Mouse (Mus musculus): ENCODE data around the gene Steap2. TPM values are rescaled to one million over a fixed set of nuclear protein-coding genes. Genes with fewer than 3 reads are reported as not detected.

Steap2 gene
- total RNA-seq (2023) = not detected

GRCm38 (mm10) chr5:5693956-5694653 lies at the start of gene Steap2:
Steap2 (minus strand) TSS chr5:5694578.

GRCm38 (mm10) chr5:5663655-5664370 lies 30.6 kb downstream of the Steap2 start, which contains the start of gene Cfap69:
Cfap69 (minus strand) TSS chr5:5664239.

Other genes starting within 250 kb of the Steap2 start
- gene 1700015F17Rik, start 215.4 kb downstream of the Steap2 start, total RNA-seq (2023) = not detected
- 1 to 10 TPM in 1 of 2 experiments, under 1 TPM in 1; 0.70 to 1.0 TPM for gene Cldn12, start 179.6 kb downstream of the Steap2 start, total RNA-seq (2023)
- gene Gtpbp10, start 135.0 kb downstream of the Steap2 start, total RNA-seq (2023) = 10 to 100 TPM; 13.9 to 14.9 TPM
- gene Gm8773, start 120.8 kb downstream of the Steap2 start, total RNA-seq (2023) = not detected
- gene Cfap69, start 30.3 kb downstream of the Steap2 start, total RNA-seq (2023) = not detected
- not detected for gene Steap1, start 54.7 kb upstream of the Steap2 start, total RNA-seq (2023)